Mouse (Mus musculus) lung, embryonic 14.5 days (tissue): ENCODE data around the gene Clpsl2. TPM values are rescaled to one million over a fixed set of nuclear protein-coding genes. Genes with fewer than 3 reads are reported as not detected.

ENCODE experiments used
- ATAC-seq: fragments of 200-750 bp; cut with Nextera tagmentation; 2 replicates; pipeline ENCODE4 v1.8.0; 2017; ENCODE audit warnings: mild to moderate bottlenecking, moderate TSS enrichment, moderate library complexity; ENCODE audit not compliant: insufficient read depth
- DNase-seq: peaks from one replicate; pipeline ENCODE4 v3.0.0-alpha.2; 2015
- H3K27ac ChIP-seq: fragments of 300-500 bp; sonication (generic); 2 replicates; pipeline ENCODE4 v1.5.1; 2014; ENCODE audit warnings: low read depth, mild to moderate bottlenecking, moderate library complexity
- H3K27me3 ChIP-seq: fragments of 300-500 bp; sonication (generic); 2 replicates; pipeline ENCODE4 v1.6.1; 2014; ENCODE audit warnings: low read length, control low read depth; ENCODE audit not compliant: insufficient read depth
- H3K36me3 ChIP-seq: fragments of 300-500 bp; sonication (generic); 2 replicates; pipeline ENCODE4 v1.6.1; 2014; ENCODE audit warnings: control low read depth; ENCODE audit not compliant: insufficient read depth
- H3K4me1 ChIP-seq: fragments of 300-500 bp; sonication (generic); 2 replicates; pipeline ENCODE4 v1.6.1; 2014; ENCODE audit warnings: antibody characterized with exemption, control low read depth; ENCODE audit not compliant: insufficient read depth
- H3K4me2 ChIP-seq: fragments of 300-500 bp; sonication (generic); 2 replicates; pipeline ENCODE4 v1.6.1; 2014; ENCODE audit warnings: mild to moderate bottlenecking
- H3K4me3 ChIP-seq: fragments of 300-500 bp; sonication (generic); 2 replicates; pipeline ENCODE4 v1.5.1; 2014; ENCODE audit warnings: low read depth, low read length
- H3K9ac ChIP-seq: fragments of 300-500 bp; sonication (generic); 2 replicates; pipeline ENCODE4 v1.6.1; 2014
- H3K9me3 ChIP-seq: fragments of 300-500 bp; sonication (generic); 2 replicates; pipeline ENCODE4 v1.6.1; 2016; ENCODE audit warnings: low read depth, low read length, control low read depth
- CTCF ChIP-seq: IDR thresholded peaks from 2 replicates; pipeline ENCODE4 v1.5.1; 2016; ENCODE audit warnings: antibody characterized with exemption, low read depth
- WGBS: fragments of 180-500 bp; shearing (Covaris S2); extraction: QIAGEN DNeasy Blood & Tissue Kit; methylation state at CpG from one replicate; pipeline ENCODE4 v1.1.7; 2014; 5-methylcytosine and 5-hydroxymethylcytosine counted together
- microRNA-seq: library from miRNA; unstranded; fragments of <30 nt; microRNA quantifications from one replicate; pipeline ENCODE4, GENCODE M21; 2016; ENCODE audit warnings: borderline number of aligned reads
- polyA plus RNA-seq: library from polyadenylated mRNA; unstranded; fragments of >200 nt; fragmentation: Nextera tagmentation; extraction: Ambion mirVana; gene quantifications from 2 replicates; pipeline ENCODE4 v1.2.1, GENCODE M21; 2014

Clpsl2 gene
- polyA plus RNA-seq, 1 experiment from 2014 or later = not detected

DNA sequence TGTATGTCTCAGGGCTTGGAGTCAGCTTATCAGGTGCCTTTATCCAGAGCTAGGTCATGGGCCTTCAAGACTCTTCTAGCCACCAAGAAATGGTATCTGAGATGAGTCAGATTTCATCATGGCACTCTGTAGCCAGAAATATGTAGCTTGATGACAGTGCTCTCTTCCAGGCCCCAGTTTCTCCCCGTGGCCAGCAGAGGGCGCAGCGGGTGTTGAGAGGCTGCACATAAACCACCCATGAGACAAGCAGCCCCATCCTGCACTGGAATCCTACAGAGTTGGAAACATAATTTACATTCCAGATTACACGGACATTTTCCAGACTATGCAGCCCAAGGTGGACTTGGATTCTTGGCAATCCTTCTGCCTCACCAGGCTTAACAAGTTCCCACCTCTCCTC is 43.8 kb downstream of the Clpsl2 start:
- no peak; the same call in 1 of the 2 replicates for ATAC-seq

DNA sequence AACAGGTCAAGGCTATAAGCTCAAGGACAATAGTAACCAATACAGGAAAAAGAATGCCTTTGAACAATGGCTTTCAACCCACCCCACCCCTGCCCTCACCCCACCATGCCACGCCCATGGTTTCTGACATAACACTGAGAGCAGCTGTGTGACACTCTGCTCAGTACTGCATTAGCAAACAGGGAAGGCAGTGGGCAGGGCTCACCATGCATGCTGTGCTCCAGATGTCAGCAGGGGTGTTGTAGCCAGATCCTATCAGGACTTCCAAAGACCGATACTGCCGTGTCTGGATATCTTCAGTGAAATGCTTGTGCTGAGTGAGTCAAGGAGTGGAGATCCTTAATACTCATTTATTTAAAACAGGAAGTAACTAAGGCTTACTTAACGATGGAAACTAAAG is 44.8 kb downstream of the Clpsl2 start:
- Histone ChIP-seq H3K9me3 (no peaks in the 10 kb centered on the region), H3K27me3 (no peaks in the 10 kb centered on the region), H3K27ac (no peak overlapping the region), H3K4me3 (no peak overlapping the region), H3K4me1 (no peaks in the 10 kb centered on the region), H3K36me3 (peaks cover 88% of the 10 kb centered on the region), H3K4me2 (no peak overlapping the region), H3K9ac (no peak overlapping the region)
- DNase-seq (no peak), ATAC-seq (no peak)
- WGBS = 69% methylated on average over 4 of the region's 4 CpGs
- TF ChIP-seq CTCF = no peak

More for the DNA sequence above, 43.8 kb downstream of the Clpsl2 start:
- H3K27me3 ChIP-seq = no peaks in the 10 kb centered on the region
- DNase-seq = peak; percentile 83
- no peak overlapping the region for H3K27ac ChIP-seq
- H3K4me1 ChIP-seq = no peaks in the 10 kb centered on the region
- H3K4me3 ChIP-seq = no peak overlapping the region
- H3K9ac ChIP-seq = no peak overlapping the region
- WGBS = 8% methylated on average over 4 of the region's 4 CpGs
- no peak overlapping the region for H3K4me2 ChIP-seq
- peak; percentile 90 for TF ChIP-seq CTCF
- no peaks in the 10 kb centered on the region for H3K9me3 ChIP-seq
- peaks cover 90% of the 10 kb centered on the region for H3K36me3 ChIP-seq

DNA sequence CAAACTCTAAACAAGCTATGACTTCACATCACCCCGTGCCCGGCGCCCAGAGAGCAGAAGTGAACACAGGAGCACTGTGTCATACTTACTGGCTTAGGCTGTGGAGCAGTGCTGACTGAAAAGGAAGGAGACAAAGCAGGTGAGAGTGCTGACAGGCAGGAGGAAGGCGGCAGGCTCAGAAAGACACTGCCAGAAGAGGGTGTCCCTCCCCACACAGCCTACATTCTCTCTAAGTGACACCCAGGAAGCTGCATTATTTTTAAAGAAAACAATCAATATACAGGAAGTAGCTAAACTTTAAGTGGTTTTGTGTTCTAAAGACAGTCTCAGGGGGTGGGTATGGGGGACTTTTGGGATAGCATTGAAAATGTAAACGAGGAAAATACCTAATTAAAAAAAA is 51.6 kb downstream of the Clpsl2 start:
- Histone ChIP-seq H3K9me3 (no peaks in the 10 kb centered on the region), H3K9ac (no peak overlapping the region), H3K4me3 (no peak overlapping the region), H3K36me3 (peaks cover 92% of the 10 kb centered on the region), H3K27ac (no peak overlapping the region), H3K4me2 (no peak overlapping the region), H3K4me1 (no peaks in the 10 kb centered on the region), H3K27me3 (no peaks in the 10 kb centered on the region)
- ATAC-seq (no peak), DNase-seq (no peak)
- WGBS = 85% methylated on average over 5 of the region's 5 CpGs
- no peak for TF ChIP-seq CTCF

DNA sequence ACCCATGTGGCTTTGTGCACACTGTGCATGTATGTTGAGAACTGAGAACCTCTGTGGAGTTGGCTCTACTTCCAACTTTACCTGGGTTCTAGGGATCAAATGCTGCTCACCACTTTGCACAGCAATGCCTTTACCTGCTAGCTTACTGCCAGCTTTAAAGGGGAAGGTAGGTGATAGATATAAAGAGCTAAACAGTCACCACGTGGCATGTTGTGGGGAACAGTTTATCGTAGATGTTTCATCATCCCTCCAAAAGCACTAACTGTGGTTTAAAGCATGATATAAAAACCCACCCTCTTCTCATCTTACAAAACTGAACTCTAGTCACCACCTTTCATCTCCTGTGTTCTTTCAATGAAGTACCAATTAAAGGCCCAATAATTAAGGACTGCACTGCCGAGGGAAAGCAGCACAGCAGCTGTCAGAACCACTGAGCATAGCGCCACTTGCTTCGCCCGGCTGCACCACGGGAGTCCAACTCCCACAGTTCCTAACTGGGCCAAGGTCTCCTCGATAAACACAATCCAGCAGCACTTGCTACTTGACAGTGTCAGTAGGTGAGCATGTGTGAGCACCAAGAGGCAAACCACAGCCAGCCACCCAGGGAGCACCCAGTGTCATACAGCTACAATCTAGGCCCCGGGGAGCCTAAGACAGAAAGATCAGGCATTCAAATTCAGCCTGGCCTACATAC is 52.5 kb downstream of the Clpsl2 start:
- H3K27me3 ChIP-seq = no peaks in the 10 kb centered on the region
- H3K4me1 ChIP-seq = no peaks in the 10 kb centered on the region
- DNase-seq (no peak), ATAC-seq (no peak)
- H3K4me3 ChIP-seq = no peak overlapping the region
- no peak overlapping the region for H3K4me2 ChIP-seq
- 87% methylated on average over 9 of the region's 9 CpGs for WGBS
- H3K36me3 ChIP-seq = peaks cover 93% of the 10 kb centered on the region
- no peaks in the 10 kb centered on the region for H3K9me3 ChIP-seq
- no peak overlapping the region for H3K9ac ChIP-seq
- no peak overlapping the region for H3K27ac ChIP-seq
- TF ChIP-seq CTCF = no peak

Small RNA genes lying within 50 kb of the gene (microRNA-seq; reads per million reads assigned to microRNA genes)
- not detected for gene Gm25195
- gene Mir6969 = not detected

Other genes starting within 250 kb of the Clpsl2 start
- gene Fance, start 235.9 kb upstream of the Clpsl2 start, polyA plus RNA-seq = 28.2 and 35.3 TPM in 2 replicates
- 799 and 802 TPM in 2 replicates for gene Rpl10a, start 220.9 kb upstream of the Clpsl2 start, polyA plus RNA-seq
- 11.2 and 11.3 TPM in 2 replicates for gene Tead3, start 198.6 kb upstream of the Clpsl2 start, polyA plus RNA-seq
- 3.0 and 3.6 TPM in 2 replicates for gene Tulp1, start 184.2 kb upstream of the Clpsl2 start, polyA plus RNA-seq
- 8.3 and 8.7 TPM in 2 replicates for gene Fkbp5, start 31.9 kb upstream of the Clpsl2 start, polyA plus RNA-seq
- gene Armc12, start 18.6 kb upstream of the Clpsl2 start, polyA plus RNA-seq = not detected in 2 replicates
- gene Clps, start 11.4 kb downstream of the Clpsl2 start, polyA plus RNA-seq = 0.33 and 0.80 TPM in 2 replicates
- 0.20 and 0.32 TPM in 2 replicates for gene Lhfpl5, start 26.2 kb downstream of the Clpsl2 start, polyA plus RNA-seq
- gene Srpk1, start 73.3 kb downstream of the Clpsl2 start, polyA plus RNA-seq = 105 and 122 TPM in 2 replicates
- 0.33 and 0.49 TPM in 2 replicates for gene Slc26a8, start 140.8 kb downstream of the Clpsl2 start, polyA plus RNA-seq
- 76.1 and 77.4 TPM in 2 replicates for gene Mapk14, start 141.9 kb downstream of the Clpsl2 start, polyA plus RNA-seq
- 3.1 and 5.2 TPM in 2 replicates for gene AC170998.1, start 176.7 kb downstream of the Clpsl2 start, polyA plus RNA-seq
- 53.7 and 61.0 TPM in 2 replicates for gene Mapk13, start 219.9 kb downstream of the Clpsl2 start, polyA plus RNA-seq